Mouse (Mus musculus) retina, adult 2 months (tissue): ENCODE data around the gene Hapln1.
A peak's percentile ranks its signal among the peaks of the same experiment; 100 is the strongest.

ENCODE experiments used
- DNase-seq: peaks from one replicate; pipeline ENCODE4 v3.0.0-alpha.2; 2012; ENCODE audit warnings: low read depth, low spot score

Hapln1 gene

GRCm38 (mm10) chr13:89539205-89539886 lies at the start of gene Hapln1:
Hapln1 (plus strand) TSS chr13:89539796.
- no peak for DNase-seq

- no peak for DNase-seq
Measured at GRCm38 (mm10) chr13:89493169-89493568, 46.4 kb upstream of the Hapln1 start.

- DNase-seq: no peak
Measured at GRCm38 (mm10) chr13:89493678-89494077, 45.9 kb upstream of the Hapln1 start.

DNA sequence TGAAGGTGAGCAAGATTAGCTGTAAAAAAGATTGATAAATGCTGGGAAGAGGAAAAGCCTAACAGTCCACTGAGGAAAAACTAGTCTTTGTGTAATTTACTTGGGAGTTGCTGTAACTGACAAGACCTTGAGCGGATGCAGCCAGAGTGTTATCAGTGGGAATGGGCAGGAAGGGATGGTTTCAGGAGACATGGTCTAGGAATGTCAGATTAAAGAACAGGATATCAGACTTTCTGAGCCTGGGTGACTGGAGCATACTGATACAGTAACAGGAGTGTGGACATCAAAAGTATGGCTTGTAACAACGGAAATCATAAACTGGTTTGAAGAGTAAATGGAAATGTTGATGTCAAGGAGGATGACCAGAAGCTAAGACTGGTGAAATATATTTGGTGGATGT lies 43.0 kb upstream of the Hapln1 start:
- DNase-seq: no peak

GRCm38 (mm10) chr13:89499419-89499818 lies 40.2 kb upstream of the Hapln1 start:
- no peak for DNase-seq

- DNase-seq: no peak
Measured at GRCm38 (mm10) chr13:89521507-89521908, 18.1 kb upstream of the Hapln1 start.

DNA sequence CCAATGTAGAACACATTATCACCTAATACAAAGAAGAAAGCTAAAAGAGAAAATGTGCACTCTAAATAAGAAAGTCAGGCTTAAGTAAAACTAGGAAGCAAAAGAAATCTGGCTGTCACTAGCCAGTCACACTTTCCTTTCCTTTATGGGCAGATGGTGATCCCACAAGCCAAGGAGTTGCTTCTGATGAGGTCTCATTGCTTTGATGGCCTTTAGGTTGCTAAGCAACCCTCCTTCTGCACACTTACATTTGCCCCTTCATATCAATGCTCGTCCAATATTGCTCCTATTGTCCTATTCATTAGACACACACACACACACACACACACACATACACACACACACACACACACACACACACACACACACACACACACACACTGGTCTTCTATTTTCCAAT lies 10.9 kb upstream of the Hapln1 start:
- no peak for DNase-seq

- DNase-seq: no peak
Measured at GRCm38 (mm10) chr13:89530386-89530785, 9.2 kb upstream of the Hapln1 start.

GRCm38 (mm10) chr13:89539887-89540264 lies 280 bp downstream of the Hapln1 start:
- no peak for DNase-seq

DNA sequence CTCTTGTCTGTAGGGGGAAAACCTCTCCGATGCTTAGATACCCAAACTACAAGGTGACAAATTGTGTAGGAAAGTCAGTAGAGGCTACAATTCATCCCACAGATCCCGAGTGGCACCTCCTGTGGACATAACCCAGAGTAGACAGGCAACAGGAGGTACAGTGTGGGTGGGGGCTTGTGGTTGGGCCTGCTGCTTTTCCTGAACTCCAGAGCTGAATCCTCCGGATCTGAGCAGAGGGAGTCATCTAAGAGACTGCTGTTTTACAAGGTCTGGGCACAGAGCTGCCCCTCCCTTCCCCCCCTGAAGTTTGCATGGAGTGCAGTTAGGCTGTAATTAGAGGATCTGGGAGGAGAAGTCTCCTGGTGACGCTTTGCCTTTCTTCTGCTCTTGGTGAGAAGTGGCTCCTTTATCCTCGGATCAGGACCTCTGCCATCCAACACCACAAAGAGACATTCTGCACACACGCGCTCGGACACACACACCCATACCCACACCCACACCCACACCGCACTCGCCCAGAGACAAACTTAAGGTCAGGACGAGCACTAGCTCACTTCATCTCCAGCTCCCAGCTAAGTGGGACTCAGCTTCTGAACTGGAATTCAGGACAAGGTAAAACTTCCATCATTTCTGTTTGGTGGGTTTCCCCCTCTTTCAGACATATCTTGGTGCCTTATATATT lies 846 bp downstream of the Hapln1 start:
- DNase-seq: no peak

DNA sequence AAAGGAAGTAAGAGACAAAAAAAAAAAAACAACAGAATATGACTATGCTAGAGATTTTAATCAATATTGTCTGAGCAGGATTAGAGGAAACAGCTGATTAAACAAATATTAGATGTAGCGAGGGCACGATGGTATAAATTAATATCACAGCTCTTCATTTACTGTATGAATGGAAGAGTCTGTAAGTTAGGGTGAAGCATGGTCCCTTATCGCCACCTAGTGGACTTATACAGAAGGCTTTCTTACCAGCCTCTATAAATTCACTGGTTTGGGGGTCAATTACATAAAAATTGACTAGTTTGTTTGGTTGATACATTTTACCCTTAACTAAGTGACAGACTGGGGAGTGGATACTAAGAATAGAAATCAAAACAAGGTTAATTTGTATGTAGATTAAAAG lies 3.4 kb downstream of the Hapln1 start:
- peak; percentile 49 for DNase-seq

GRCm38 (mm10) chr13:89548203-89548740 lies 8.7 kb downstream of the Hapln1 start:
- DNase-seq: no peak

GRCm38 (mm10) chr13:89549507-89549906 lies 9.9 kb downstream of the Hapln1 start:
- DNase-seq: no peak

DNA sequence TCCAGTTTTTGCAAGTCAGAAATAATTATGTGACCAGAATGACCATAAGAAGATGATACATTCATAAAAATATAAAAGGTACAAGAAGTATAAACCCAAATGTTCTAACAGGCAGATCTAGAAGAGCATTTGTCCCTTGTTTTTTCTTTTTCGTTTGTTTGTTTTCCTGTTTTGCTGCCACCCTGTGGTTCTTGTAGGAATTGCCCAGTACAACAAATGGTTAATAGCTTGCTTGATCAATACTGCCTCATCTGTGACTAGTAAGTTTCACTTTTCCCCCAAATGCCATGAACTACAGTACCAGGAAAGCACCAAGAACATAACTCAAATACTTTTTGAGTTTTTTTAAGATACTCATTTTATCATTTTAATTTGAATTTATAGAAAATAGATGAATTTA lies 11.9 kb downstream of the Hapln1 start:
- DNase-seq: no peak

- no peak for DNase-seq
Measured at GRCm38 (mm10) chr13:89564518-89564917, 24.9 kb downstream of the Hapln1 start.

- DNase-seq: no peak
Measured at GRCm38 (mm10) chr13:89566300-89566699, 26.7 kb downstream of the Hapln1 start.

DNA sequence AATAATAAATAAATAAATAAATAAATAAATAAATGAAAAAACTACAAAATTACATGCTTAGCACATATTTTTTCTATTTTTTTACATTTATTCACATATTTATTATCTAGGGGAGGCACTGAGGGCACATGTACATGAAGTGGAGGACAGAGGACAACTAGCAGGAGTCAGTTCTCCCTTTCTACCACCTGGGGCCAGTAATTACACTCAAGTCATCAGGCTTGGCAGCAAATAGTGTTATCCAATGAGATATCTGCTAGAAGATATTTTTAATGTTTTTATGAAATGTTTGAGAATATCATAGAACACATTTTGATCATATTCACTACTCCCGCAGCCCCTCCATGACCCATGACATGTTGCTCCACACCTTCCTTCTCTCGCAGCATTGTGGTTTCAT lies 39.5 kb downstream of the Hapln1 start:
- no peak for DNase-seq

GRCm38 (mm10) chr13:89583138-89583746 lies 43.6 kb downstream of the Hapln1 start:
- DNase-seq: no peak

DNA sequence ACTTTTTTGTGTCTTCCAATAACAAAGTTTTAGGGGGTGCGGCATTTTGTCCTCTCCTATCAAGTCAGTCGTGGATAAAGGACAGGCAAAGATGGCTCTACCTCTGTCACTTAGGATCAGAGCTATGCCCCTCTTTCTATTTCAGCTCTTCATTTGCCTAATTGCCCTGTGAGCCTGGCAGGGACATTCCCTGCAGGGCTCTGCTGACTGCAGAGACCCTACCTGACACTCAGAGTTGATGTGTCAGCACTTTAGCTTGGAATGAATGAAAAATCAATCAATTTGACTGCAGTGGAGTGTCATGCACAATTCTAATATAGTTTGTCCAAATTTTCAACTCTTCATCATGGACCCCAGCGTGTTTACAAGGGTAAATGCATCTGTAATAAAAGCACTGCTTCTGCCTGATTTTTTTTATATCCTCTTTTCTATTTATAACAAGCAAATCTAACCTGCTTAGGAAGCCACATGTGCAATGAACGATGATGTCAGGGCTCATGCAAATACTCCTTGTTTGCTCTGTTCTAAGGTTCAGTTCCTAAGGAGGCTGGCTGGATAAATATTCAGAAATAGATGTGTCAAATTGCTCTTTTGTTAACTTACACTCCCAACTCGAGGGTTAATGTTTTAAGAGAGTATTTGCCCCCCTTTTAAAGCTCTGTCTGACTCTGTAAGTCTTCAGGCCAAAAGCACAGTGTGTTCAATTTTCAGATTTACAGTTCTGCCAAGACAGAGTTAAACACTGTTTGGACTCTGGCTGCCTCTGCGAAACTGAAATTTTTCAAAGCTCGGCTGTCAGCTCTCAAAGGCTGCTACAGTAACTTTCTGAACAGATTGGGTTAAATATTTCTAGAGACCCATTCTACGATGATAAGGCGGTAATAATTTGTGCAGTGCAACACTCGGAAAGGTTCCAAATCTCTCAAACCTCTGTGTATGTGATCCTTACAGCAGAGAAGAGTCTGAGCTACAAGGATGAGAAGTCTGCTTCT lies 44.4 kb downstream of the Hapln1 start:
- DNase-seq: no peak

GRCm38 (mm10) chr13:89585144-89585543 lies 45.5 kb downstream of the Hapln1 start:
- no peak for DNase-seq

DNA sequence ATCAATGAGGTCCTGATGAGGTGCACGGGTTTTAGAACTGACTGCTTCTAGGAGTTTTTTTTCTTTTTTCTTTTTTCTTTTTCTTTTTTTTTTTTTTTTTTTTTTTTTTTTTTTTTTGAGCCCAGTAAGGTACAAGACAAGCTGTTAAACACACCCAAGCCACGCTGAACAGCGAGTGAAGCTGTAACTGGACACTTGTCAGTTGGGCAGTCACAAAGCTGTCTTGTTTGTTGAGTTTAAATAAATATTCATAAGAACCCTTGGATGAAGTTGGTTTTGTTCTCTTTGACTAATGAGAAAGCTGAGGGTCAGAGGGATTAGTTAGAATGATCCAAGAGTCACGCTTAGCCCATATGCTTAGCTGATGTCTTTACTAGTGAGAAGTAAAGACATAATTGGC lies 55.5 kb downstream of the Hapln1 start:
- DNase-seq: no peak

DNA sequence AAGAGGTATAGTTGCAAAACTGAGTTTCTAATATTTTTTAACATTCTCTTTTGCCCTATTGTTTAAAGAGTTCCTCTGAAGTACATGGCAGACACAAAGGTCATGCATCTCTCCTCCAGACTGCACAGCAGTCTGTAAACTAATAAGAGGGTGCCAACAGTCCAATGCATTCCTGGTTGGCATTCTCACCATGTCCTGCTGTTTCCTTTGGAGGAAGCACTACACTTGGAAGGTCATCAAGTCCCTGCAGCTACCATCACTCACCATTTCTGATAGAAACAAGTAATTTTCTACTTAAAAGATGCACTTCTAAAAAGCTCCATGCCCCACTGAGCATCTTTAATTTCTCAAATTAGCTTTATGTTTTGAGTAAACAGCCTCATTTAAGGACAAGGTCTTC lies 57.8 kb downstream of the Hapln1 start:
- no peak for DNase-seq
